Mouse (Mus musculus): ENCODE measurements around the gene Dhodh. TPM values are rescaled to one million over a fixed set of nuclear protein-coding genes. Genes with fewer than 3 reads are reported as not detected.

Dhodh gene
- total RNA-seq, 2 experiments from 2014 or later = 18.1 to 19.3 TPM

Other genes with a start within 250 kb of the Dhodh start
- under 1 TPM; 0.27 to 0.29 TPM for gene Pmfbp1, start 114.6 kb downstream of the Dhodh start, total RNA-seq (2021)
- 10 to 100 TPM; 29.8 to 30.6 TPM for gene Dhx38, start 42.8 kb downstream of the Dhodh start, total RNA-seq (2021)
- gene Txnl4b, start 42.8 kb downstream of the Dhodh start, total RNA-seq (2021) = 10 to 100 TPM; 14.0 to 16.6 TPM
- not detected for gene Hp, start 29.5 kb downstream of the Dhodh start, total RNA-seq (2021)
- gene Pkd1l3, start 5.8 kb upstream of the Dhodh start, total RNA-seq (2021) = 1 to 10 TPM in 1 of 2 experiments, under 1 TPM in 1; 0.93 to 1.3 TPM
- 10 to 100 TPM; 68.7 to 75.7 TPM for gene Ist1, start 84.6 kb upstream of the Dhodh start, total RNA-seq (2021)
- gene Zfp821, start 96.9 kb upstream of the Dhodh start, total RNA-seq (2021) = 10 to 100 TPM; 45.3 to 46.4 TPM
- 10 to 100 TPM; 41.0 to 41.8 TPM for gene Atxn1l, start 129.1 kb upstream of the Dhodh start, total RNA-seq (2021)
- 10 to 100 TPM; 78.5 to 90.3 TPM for gene Ap1g1, start 169.9 kb upstream of the Dhodh start, total RNA-seq (2021)

Data from left cerebral cortex, postnatal 36 days (tissue).